Mouse (Mus musculus) right cerebral cortex, adult 2 months (tissue): ENCODE results near the gene 9530053A07Rik.

ENCODE experiments used
- DNase-seq, 2 experiments: peaks; one replicate each; pipeline ENCODE4 v3.0.0; 2021 to 2022; ENCODE audit warnings: low spot score in 2 of 2

9530053A07Rik gene

GRCm38 (mm10) chr7:28169489-28170422 lies 40.5 kb downstream of the 9530053A07Rik start, which contains the start of gene Fbl:
TSS of gene Fbl (plus strand) at chr7:28169710.
- DNase-seq = peak; percentile 89 to 94

GRCm38 (mm10) chr7:28175358-28175757 lies 46.1 kb downstream of the 9530053A07Rik start:
- no peak for DNase-seq

GRCm38 (mm10) chr7:28179228-28179627 lies 50.0 kb downstream of the 9530053A07Rik start, which contains the start of gene Dyrk1b:
TSS of gene Dyrk1b (plus strand) at chr7:28179469.
- peak; percentile 97 to 98 for DNase-seq

- peak; percentile 92 to 94 for DNase-seq
Measured at GRCm38 (mm10) chr7:28179741-28180377, 50.6 kb downstream of the 9530053A07Rik start.

GRCm38 (mm10) chr7:28180890-28181289 lies 51.6 kb downstream of the 9530053A07Rik start:
- DNase-seq = no peak

- no peak for DNase-seq
Measured at GRCm38 (mm10) chr7:28181376-28181775, 52.1 kb downstream of the 9530053A07Rik start.

GRCm38 (mm10) chr7:28182320-28182719 lies 53.1 kb downstream of the 9530053A07Rik start:
- no peak for DNase-seq

- DNase-seq = no peak
Measured at GRCm38 (mm10) chr7:28185884-28186283, 56.6 kb downstream of the 9530053A07Rik start.

- no peak for DNase-seq
Measured at GRCm38 (mm10) chr7:28186631-28187030, 57.4 kb downstream of the 9530053A07Rik start.

GRCm38 (mm10) chr7:28191489-28191888 lies 62.2 kb downstream of the 9530053A07Rik start:
- no peak for DNase-seq

GRCm38 (mm10) chr7:28191903-28192302 lies 62.6 kb downstream of the 9530053A07Rik start:
- no peak for DNase-seq

- DNase-seq = no peak
Measured at GRCm38 (mm10) chr7:28195414-28196098, 66.3 kb downstream of the 9530053A07Rik start.

- no peak for DNase-seq
Measured at GRCm38 (mm10) chr7:28196528-28196927, 67.3 kb downstream of the 9530053A07Rik start.

GRCm38 (mm10) chr7:28199054-28199453 lies 69.8 kb downstream of the 9530053A07Rik start:
- DNase-seq = no peak

GRCm38 (mm10) chr7:28203207-28204108 lies 74.2 kb downstream of the 9530053A07Rik start:
- no peak for DNase-seq

- DNase-seq = peak in 1 of 2 experiments; percentile 34
Measured at GRCm38 (mm10) chr7:28206044-28206600, 76.9 kb downstream of the 9530053A07Rik start.

GRCm38 (mm10) chr7:28208396-28208987 lies 79.2 kb downstream of the 9530053A07Rik start:
- DNase-seq = no peak

- DNase-seq = peak; percentile 78 to 79
Measured at GRCm38 (mm10) chr7:28208988-28209508, 79.8 kb downstream of the 9530053A07Rik start.

GRCm38 (mm10) chr7:28210731-28211130 lies 81.5 kb downstream of the 9530053A07Rik start:
- DNase-seq = no peak

GRCm38 (mm10) chr7:28214142-28214541 lies 84.9 kb downstream of the 9530053A07Rik start:
- peak in 1 of 2 experiments; percentile 61 for DNase-seq
